Mouse (Mus musculus) olfactory bulb, adult 2 months (tissue): ENCODE results near the gene Nabp2. TPM values are rescaled to one million over a fixed set of nuclear protein-coding genes. Genes with fewer than 3 reads are reported as not detected.

Experiments used
- H3K27ac ChIP-seq: fragments of 200-500 bp; 2 replicates; pipeline ENCODE4 v1.5.1; 2012; ENCODE audit warnings: low read depth, low read length; ENCODE audit not compliant: insufficient read depth
- H3K4me1 ChIP-seq: fragments of 200-500 bp; 2 replicates; pipeline ENCODE4 v1.6.1; 2012; ENCODE audit warnings: low read length; ENCODE audit not compliant: control insufficient read depth, insufficient read depth
- H3K4me3 ChIP-seq: fragments of 200-500 bp; 2 replicates; pipeline ENCODE4 v1.5.1; 2012; ENCODE audit warnings: mild to moderate bottlenecking, low read depth, low read length, moderate library complexity; ENCODE audit not compliant: insufficient read depth
- CTCF ChIP-seq: fragments of 200-500 bp; IDR thresholded peaks from 2 replicates; pipeline ENCODE4 v1.5.1; 2012; ENCODE audit warnings: low read depth, mild to moderate bottlenecking, low read length, moderate library complexity; ENCODE audit not compliant: insufficient read depth
- POLR2A ChIP-seq: fragments of 200-500 bp; IDR thresholded peaks from 2 replicates; pipeline ENCODE4 v1.6.1; 2012; ENCODE audit warnings: mild to moderate bottlenecking, low read depth, low read length, moderate library complexity; ENCODE audit not compliant: insufficient read depth
- WGBS: fragments of 180-500 bp; shearing (Covaris S2); methylation state at CpG from one replicate; pipeline ENCODE4 v1.1.7; 2018; 5-methylcytosine and 5-hydroxymethylcytosine counted together
- polyA plus RNA-seq: library from polyadenylated mRNA; stranded (reverse); fragments of >200 nt; gene quantifications from 2 replicates; pipeline ENCODE4 v1.2.4, GENCODE M21; 2012; ENCODE audit warnings: low replicate concordance; ENCODE audit not compliant: missing spikeins, insufficient read depth, insufficient read length

The Nabp2 gene
- polyA plus RNA-seq, 1 experiment: not detected

DNA sequence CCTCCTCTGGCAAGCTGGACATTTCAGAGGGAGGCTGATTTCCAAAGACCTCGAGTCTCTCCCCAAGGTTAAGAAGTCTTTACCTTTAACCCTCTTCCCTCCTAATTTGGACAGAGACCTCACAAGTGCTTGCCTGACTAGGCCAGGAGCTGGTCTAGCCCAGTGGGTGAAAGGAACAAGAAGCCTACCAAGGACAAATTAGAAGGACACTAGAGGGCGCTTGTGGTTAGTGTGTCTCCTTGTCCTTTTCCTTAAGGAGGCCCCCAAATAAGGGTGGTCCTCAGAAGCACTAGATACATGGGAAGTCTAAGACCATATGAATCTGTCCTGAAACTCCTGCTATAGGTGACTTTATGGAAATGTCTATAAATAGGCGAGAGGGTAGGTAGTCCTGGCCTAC lies 48.7 kb downstream of the Nabp2 start:
- Histone ChIP-seq H3K27ac (no peak overlapping the region), H3K4me3 (no peak overlapping the region), H3K4me1 (no peaks in the 10 kb centered on the region)
- WGBS: 52% methylated on average over 3 of the region's 3 CpGs
- TF ChIP-seq POLR2A (no peak), CTCF (no peak)

DNA sequence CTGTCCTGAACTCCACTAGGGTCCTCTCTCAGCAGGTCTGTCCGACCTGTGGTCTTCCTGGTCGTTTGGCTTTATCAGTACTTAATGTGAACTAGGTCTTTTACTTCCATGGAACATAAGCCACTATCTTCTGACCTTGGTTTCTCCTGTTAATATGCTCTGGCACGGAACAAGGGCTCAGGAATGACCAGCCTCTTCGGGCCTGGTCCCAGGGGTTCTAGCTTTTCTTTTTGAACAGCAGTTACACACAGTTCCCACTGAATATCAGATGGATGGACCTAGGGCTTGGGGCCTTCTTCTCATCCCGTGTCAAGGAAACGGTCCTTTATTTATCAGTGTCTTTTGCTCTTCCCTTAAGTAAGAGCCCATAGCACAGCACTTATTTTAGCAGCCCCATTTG lies 49.5 kb downstream of the Nabp2 start:
- H3K4me1 ChIP-seq: no peaks in the 10 kb centered on the region
- WGBS: 86% methylated on average over 6 of the region's 6 CpGs
- no peak overlapping the region for H3K27ac ChIP-seq
- no peak for TF ChIP-seq CTCF
- TF ChIP-seq POLR2A: no peak
- no peak overlapping the region for H3K4me3 ChIP-seq

DNA sequence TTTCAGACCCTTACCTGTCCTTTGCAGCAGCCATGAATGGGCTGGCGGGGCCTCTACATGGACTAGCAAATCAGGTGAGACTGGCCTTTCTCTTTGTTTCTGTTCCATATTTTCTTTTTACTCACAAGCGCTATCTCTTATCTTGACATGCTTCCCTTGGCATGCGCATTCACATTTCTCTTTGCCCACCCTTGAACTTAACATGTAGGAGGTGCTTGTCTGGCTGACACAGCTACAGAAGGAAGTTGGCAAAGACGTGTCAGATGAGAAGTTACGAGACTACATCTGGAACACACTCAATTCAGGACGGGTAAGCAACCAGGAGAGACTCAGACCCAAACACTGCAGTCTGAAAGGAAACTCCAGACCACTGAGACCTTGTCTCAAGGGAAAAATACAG lies 52.1 kb downstream of the Nabp2 start:
- H3K4me1 ChIP-seq: no peaks in the 10 kb centered on the region
- no peak overlapping the region for H3K4me3 ChIP-seq
- H3K27ac ChIP-seq: no peak overlapping the region
- WGBS: 89% methylated on average over 6 of the region's 6 CpGs
- TF ChIP-seq CTCF (no peak), POLR2A (no peak)

DNA sequence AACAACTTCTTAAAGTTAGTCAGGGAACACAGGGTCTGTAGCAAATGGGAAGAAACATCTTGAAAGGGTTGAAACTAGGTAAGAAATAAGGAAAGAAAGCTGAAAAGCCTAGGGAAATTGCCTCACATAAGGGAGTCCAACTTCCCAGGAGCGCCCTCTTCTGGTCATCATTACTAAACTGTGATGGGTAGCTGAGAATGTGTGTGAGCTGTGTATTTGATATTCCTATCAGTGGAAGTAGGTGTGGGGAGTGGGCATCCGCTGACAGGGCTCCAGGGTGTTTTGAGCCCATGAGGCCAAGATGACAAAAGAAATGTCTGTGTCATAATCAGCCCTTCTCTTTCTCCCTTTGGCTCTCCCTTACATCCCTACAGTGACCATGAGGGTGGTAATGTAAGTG lies 52.5 kb downstream of the Nabp2 start:
- Histone ChIP-seq H3K4me3 (no peak overlapping the region), H3K4me1 (no peaks in the 10 kb centered on the region), H3K27ac (no peak overlapping the region)
- TF ChIP-seq CTCF: no peak
- TF ChIP-seq POLR2A: no peak
- WGBS: 41% methylated on average over 2 of the region's 2 CpGs

Other genes starting within 250 kb of the Nabp2 start
- gene Rbms2, start 231.2 kb downstream of the Nabp2 start, polyA plus RNA-seq: not detected in 2 replicates
- not detected in 2 replicates for gene Gls2, start 217.0 kb downstream of the Nabp2 start, polyA plus RNA-seq
- not detected in 2 replicates for gene Spryd4, start 199.7 kb downstream of the Nabp2 start, polyA plus RNA-seq
- gene Mip, start 185.7 kb downstream of the Nabp2 start, polyA plus RNA-seq: not detected in 2 replicates
- not detected in 2 replicates for gene Timeless, start 179.4 kb downstream of the Nabp2 start, polyA plus RNA-seq
- not detected in 2 replicates for gene Apon, start 157.4 kb downstream of the Nabp2 start, polyA plus RNA-seq
- gene Apof, start 142.8 kb downstream of the Nabp2 start, polyA plus RNA-seq: not detected in 2 replicates
- gene Stat2, start 140.9 kb downstream of the Nabp2 start, polyA plus RNA-seq: not detected in 2 replicates
- gene Il23a, start 112.7 kb downstream of the Nabp2 start, polyA plus RNA-seq: not detected in 2 replicates
- not detected in 2 replicates for gene Pan2, start 108.2 kb downstream of the Nabp2 start, polyA plus RNA-seq
- gene Cnpy2, start 89.0 kb downstream of the Nabp2 start, polyA plus RNA-seq: not detected in 2 replicates
- 262 TPM in 1 of 2 replicates, not detected in the other for gene Cs, start 73.8 kb downstream of the Nabp2 start, polyA plus RNA-seq
- not detected in 2 replicates for gene Coq10a, start 42.5 kb downstream of the Nabp2 start, polyA plus RNA-seq
- not detected in 2 replicates for gene Ankrd52, start 34.4 kb downstream of the Nabp2 start, polyA plus RNA-seq
- not detected in 2 replicates for gene Slc39a5, start 10.3 kb downstream of the Nabp2 start, polyA plus RNA-seq
- 155 TPM in 1 of 2 replicates, not detected in the other for gene Rnf41, start 165 bp upstream of the Nabp2 start, polyA plus RNA-seq
- gene Smarcc2, start 47.8 kb upstream of the Nabp2 start, polyA plus RNA-seq: 236 and 251 TPM in 2 replicates
- not detected in 2 replicates for gene Myl6, start 82.7 kb upstream of the Nabp2 start, polyA plus RNA-seq
- gene Myl6b, start 87.2 kb upstream of the Nabp2 start, polyA plus RNA-seq: not detected in 2 replicates
- gene Esyt1, start 114.4 kb upstream of the Nabp2 start, polyA plus RNA-seq: not detected in 2 replicates
- gene Zc3h10, start 136.3 kb upstream of the Nabp2 start, polyA plus RNA-seq: not detected in 2 replicates
- not detected in 2 replicates for gene Rpl41, start 137.8 kb upstream of the Nabp2 start, polyA plus RNA-seq
- gene Pa2g4, start 154.5 kb upstream of the Nabp2 start, polyA plus RNA-seq: not detected in 2 replicates
- not detected in 2 replicates for gene Erbb3, start 178.2 kb upstream of the Nabp2 start, polyA plus RNA-seq
- not detected in 2 replicates for gene Rps26, start 215.3 kb upstream of the Nabp2 start, polyA plus RNA-seq
- not detected in 2 replicates for gene Ikzf4, start 234.5 kb upstream of the Nabp2 start, polyA plus RNA-seq